Mouse (Mus musculus) frontal cortex, postnatal 10 days (tissue): ENCODE results near the gene Tmem266.

ENCODE experiments used
- DNase-seq, 2 experiments: peaks; one replicate each; pipeline ENCODE4 v3.0.0; 2022; ENCODE audit warnings: low spot score in 2 of 2, mixed read lengths in 1 of 2

The Tmem266 gene

DNA sequence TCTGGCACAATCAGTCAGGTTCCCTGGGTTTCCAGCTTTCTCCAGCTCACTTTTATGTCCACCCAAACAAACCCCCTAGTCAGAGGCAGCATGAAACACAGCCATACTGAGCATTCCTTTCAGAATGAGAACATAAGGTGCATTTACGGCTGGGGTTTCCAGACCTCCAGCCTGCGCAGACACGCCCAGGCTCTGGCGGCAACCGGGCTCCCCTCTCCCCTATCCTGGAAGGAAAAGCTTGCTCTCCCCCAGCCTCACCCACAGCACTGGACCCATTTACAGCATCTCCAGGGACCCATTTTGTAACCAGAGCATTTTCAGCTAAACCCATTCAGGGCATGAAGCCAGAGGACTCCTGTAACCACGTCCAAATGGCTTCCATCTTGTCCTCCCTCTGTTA, 123.3 kb downstream of the Tmem266 start:
- no peak for DNase-seq

DNA sequence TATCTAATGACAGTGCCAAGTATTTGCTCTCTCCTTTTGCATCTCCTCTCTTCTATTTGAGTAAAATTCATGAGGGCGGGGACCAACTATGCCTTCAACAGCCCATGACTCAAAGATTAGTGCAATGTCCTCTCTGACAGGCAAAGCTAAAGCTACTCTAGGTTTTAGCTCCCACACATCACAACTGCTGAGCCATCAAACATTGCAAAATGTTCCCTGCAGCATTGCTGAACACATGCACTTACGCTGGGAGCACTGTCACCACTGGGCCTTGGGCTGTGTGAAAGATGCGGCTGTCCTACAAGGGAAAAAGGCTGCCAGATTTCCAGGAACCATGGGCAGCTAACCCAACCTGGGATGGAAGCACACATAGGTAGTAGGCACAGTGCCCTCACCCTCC, 124.7 kb downstream of the Tmem266 start:
- no peak for DNase-seq

DNA sequence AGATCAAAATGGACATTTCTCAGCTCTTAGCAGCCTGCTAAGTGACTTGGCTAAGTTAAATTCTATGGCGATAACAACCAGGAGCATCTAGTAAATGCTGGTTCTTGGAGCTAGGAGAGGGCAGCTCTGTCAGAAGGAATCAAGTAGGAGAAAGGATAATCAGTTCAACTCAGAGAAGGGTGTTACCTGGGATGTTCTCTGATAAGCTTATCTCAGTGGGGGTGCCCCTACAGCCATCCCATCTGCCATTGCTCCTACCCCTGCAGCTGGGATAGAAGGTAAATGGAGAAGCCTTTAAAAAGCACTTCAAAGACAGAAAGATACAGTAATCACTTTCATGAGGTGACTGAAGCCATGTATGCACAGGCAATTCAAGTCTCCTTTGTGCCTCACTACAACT, 126.2 kb downstream of the Tmem266 start:
- no peak for DNase-seq

DNA sequence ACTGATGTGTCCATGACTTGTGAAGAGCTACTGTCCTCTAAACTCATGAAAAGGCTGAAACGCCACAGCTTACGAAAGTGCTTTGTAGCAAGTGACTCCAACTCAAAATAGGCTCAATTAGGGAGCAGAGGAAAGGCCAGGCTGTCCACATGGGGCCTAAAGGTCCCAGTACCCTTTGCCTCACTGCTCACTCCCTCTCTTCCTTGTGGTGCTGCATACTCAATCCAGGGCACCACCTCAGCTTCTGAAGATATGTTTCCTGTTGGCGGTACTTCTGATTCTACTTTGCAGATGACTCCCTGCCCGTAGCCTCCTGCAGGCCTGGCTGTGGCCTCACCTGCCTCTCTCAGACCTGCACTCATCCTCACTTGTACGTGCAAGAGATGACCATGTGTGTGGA, 126.7 kb downstream of the Tmem266 start:
- DNase-seq: no peak

DNA sequence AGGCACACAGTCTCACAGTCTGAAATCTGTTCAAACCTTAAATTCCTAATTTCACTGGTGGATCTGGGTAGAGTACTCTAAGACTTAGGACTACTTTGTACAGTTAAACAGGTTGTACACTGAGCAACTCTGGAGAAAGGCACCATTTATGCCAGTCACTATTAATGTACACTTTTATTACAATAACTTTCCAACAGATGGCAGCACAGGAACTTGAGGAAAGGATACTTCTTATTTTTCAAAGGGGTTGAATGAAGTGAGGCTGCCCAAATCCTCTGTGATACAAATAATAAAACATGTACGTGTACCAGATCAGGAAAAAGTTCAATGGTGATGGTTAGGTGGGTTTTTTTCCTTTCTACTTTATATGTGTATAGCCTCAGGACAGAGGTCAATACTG, 141.7 kb downstream of the Tmem266 start:
- DNase-seq: no peak

DNA sequence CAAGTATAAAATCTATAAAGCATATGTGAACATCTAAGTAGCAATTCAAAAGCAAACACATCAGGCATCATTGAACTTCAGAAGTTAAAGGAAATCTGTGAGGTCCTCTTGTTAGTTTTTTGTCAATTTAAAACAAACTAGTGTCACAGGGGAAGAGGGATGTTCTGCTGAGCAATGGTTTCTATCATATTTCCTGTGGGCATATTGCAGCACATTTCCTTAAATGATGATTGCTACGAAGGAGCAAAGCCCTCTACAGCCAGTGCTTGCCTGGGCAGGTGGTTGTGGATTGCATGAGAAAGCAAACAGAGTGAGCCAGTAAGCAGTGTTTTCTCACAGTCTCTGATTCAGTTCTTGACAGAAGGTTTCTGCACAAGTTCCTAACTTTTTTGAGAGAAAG, 149.4 kb downstream of the Tmem266 start:
- DNase-seq: no peak

DNA sequence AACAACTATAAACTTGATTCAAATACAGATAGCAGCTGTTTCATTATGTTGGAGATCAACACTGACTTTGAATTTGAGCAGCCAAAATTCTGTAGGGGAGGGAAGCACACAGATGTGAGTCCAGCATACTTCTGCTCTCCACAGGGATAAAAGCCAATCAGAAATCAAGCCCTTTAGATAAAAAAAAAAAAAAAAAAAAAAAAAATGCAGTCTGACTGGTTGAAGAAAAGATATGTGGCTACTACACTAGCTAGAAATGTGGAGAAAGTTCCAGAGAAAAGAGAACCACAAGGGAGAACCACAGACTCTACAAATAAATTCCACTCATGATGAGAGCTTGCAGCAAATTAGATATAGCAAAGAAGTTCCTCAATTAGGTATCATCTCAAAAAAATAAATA, 152.0 kb downstream of the Tmem266 start:
- DNase-seq: no peak

DNA sequence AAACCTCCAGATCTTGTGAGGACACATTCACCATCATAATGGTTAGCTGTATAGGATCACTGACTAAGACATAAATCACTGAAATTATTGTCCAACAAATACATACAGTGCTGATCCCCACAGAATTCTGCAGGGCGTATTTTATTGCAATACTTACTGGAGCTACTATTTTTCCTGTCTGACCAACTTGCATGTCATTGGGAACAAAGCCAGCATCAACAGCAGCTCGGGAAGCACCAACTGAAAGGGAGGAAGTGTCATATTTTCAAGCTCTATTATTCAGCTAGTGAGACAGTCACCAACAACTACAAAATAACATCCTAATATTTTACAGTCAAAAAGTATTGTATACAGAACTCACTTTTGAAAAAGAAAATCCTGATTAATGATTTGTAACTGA, 155.4 kb downstream of the Tmem266 start:
- no peak for DNase-seq
